ENCODE assay signal across 9 mouse cellular contexts in genomic region chrX:16817261-16817769, GRCm38 (mm10). TPM values are rescaled to one million over a fixed set of nuclear protein-coding genes. Genes with fewer than 3 reads are reported as not detected.
A peak's percentile ranks its signal among the peaks of the same experiment; 100 is the strongest.
DNase-seq lines count a peak whose midpoint lies in the region; ATAC-seq and TF ChIP-seq lines count a peak whose summit lies in the region.
"Had no signal": no experiment of that assay in that cellular context is flagged by ENCODE, and none has a peak within 500 bp of the region (broad histone marks: within the 10 kb centered on the region; RNA-seq: fewer than 3 reads in every experiment).

Gene Maob (minus strand): TSS chrX:16817366.

- no peak within 1 kb of the TSS for H3K27ac ChIP-seq in ES-E14 (ENCODE audit: insufficient read depth, low read depth, low read length, poor library complexity, severe bottlenecking)
- no peak within 1 kb of the TSS for H3K27ac ChIP-seq in hindbrain, embryonic 14.5 days
- peak within 1 kb of the TSS; percentile 46; the same call in 1 of the 2 replicates for H3K27ac ChIP-seq in midbrain, embryonic 10.5 days (replicated peaks)

- in situ Hi-C loops in ES-E14 (cut with MboI; ENCODE audit: low sequenced_read_pairs in 2 of 2, unreplicated experiment in 2 of 2): no loop called here

- H3K27me3 ChIP-seq in hindbrain, embryonic 14.5 days (ENCODE audit: control insufficient read depth, insufficient read depth, low read length): no peaks in the 10 kb centered on the region
- peaks cover 10% of the 10 kb centered on the region; the same call in 1 of the 2 replicates for H3K27me3 ChIP-seq in midbrain, embryonic 10.5 days (ENCODE audit: low read depth, poor library complexity, severe bottlenecking)

- intact Hi-C loops in left cerebral cortex, postnatal 4 days (cut with DNase I): no loop called here

- H3K4me1 ChIP-seq in ES-E14 (ENCODE audit: control insufficient read depth in 2 of 2, insufficient read depth in 2 of 2, low read length in 2 of 2, poor library complexity in 1 of 2): no peaks in the 10 kb centered on the region
- no peaks in the 10 kb centered on the region for H3K4me1 ChIP-seq in hindbrain, embryonic 14.5 days (replicated peaks; ENCODE audit: control insufficient read depth, insufficient read depth, low read length)
- H3K4me1 ChIP-seq in midbrain, embryonic 10.5 days: peaks cover 10% of the 10 kb centered on the region; the same call in 1 of the 2 replicates

- peak within 1 kb of the TSS; percentile 52 for H3K4me2 ChIP-seq in hindbrain, embryonic 14.5 days (replicated peaks)

- WGBS in hindbrain, embryonic 14.5 days: 12% methylated on average over 18 of the region's 18 CpGs
- 16% methylated on average over 18 of the region's 18 CpGs for WGBS in midbrain, embryonic 10.5 days

- 0 out of 2 replicates have a peak, but pooled peaks have one; percentile 24 for ATAC-seq in hindbrain, embryonic 14.5 days (ENCODE audit: low FRiP score)

- H3K36me3 ChIP-seq in ES-E14 (ENCODE audit: control insufficient read depth, insufficient read depth, low read length, poor library complexity, severe bottlenecking): no peaks in the 10 kb centered on the region
- no peaks in the 10 kb centered on the region for H3K36me3 ChIP-seq in hindbrain, embryonic 14.5 days (replicated peaks; ENCODE audit: control insufficient read depth, insufficient read depth)
- no peaks in the 10 kb centered on the region for H3K36me3 ChIP-seq in midbrain, embryonic 10.5 days

- H3K4me3 ChIP-seq in ES-E14 (ENCODE audit: insufficient read depth in 1 of 2, low read depth in 1 of 2, low read length in 2 of 2, poor library complexity in 1 of 2, severe bottlenecking in 1 of 2): peak within 1 kb of the TSS; percentile 21 to 49; a peak in 1 of 4 replicates
- H3K4me3 ChIP-seq in hindbrain, embryonic 14.5 days (replicated peaks; ENCODE audit: low read length): peak within 1 kb of the TSS; percentile 23
- peak within 1 kb of the TSS; percentile 43 for H3K4me3 ChIP-seq in midbrain, embryonic 10.5 days

- no peak within 1 kb of the TSS for H3K9ac ChIP-seq in ES-E14 (ENCODE audit: insufficient read depth, low read depth, low read length, poor library complexity, severe bottlenecking)
- 0 out of 2 replicates have a peak within 1 kb of the TSS, but pooled peaks have one; percentile 31 for H3K9ac ChIP-seq in hindbrain, embryonic 14.5 days

- no peak for DNase-seq in ES-E14 (ENCODE audit: low read depth, low spot score)
- peak; percentile 32 for DNase-seq in adrenal gland, postnatal 25 days
- DNase-seq in gastrocnemius, adult 8-10 months (ENCODE audit: low spot score in 2 of 2): peak; percentile 4 to 21
- DNase-seq in hindbrain, embryonic 14.5 days (ENCODE audit: low spot score): no peak
- DNase-seq in left cerebral cortex, postnatal 4 days: peak; percentile 9
- peak; percentile 48 for DNase-seq in midbrain, embryonic 10.5 days (ENCODE audit: low spot score)
- peak; percentile 41 for DNase-seq in testis, postnatal 10 days (ENCODE audit: low spot score)
- DNase-seq in cerebellum, adult 9-11 months: no peak

- no peaks in the 10 kb centered on the region for H3K9me3 ChIP-seq in ES-E14 (ENCODE audit: control insufficient read depth, insufficient read depth, low read depth, low read length)
- H3K9me3 ChIP-seq in hindbrain, embryonic 14.5 days (ENCODE audit: control insufficient read depth, low read length): no peaks in the 10 kb centered on the region
- H3K9me3 ChIP-seq in midbrain, embryonic 10.5 days (replicated peaks): no peaks in the 10 kb centered on the region

TF ChIP-seq in ES-E14, 5 proteins besides CTCF, POLR2A, EP300 and RAD21:
- TF ChIP-seq ZC3H11A (IDR thresholded peaks at IDR 0.05; ENCODE audit: borderline replicate concordance, low read depth, low read length) (no peak), HCFC1 (IDR thresholded peaks at IDR 0.05; ENCODE audit: borderline replicate concordance, insufficient read depth, low read length) (no peak), MAFK (IDR thresholded peaks at IDR 0.05; ENCODE audit: insufficient read depth, low read depth, low read length) (no peak), ZNF384 (IDR thresholded peaks at IDR 0.05; ENCODE audit: low read depth, low read length) (no peak), CHD2 (IDR thresholded peaks at IDR 0.05; ENCODE audit: low read depth, low read length) (no peak)

RNA-seq across cellular contexts. Expression of gene Maob, which starts in this region (rescaled TPM):
- 0.18 and 0.37 TPM in 2 replicates for total RNA-seq in ES-E14 (2012; rRNA removed)
- 15.1 and 16.1 TPM in 2 replicates for total RNA-seq in adrenal gland, postnatal 25 days (2021)
- total RNA-seq in gastrocnemius, adult 8-10 months (2022): 10 to 100 TPM; 11.1 to 20.6 (median 14.3) TPM
- polyA plus RNA-seq in hindbrain, embryonic 14.5 days (2014; fragmentation: Nextera tagmentation; extraction: Ambion mirVana): 4.0 and 5.5 TPM in 2 replicates
- total RNA-seq in left cerebral cortex, postnatal 4 days (2021): 1 to 10 TPM; 3.9 to 4.0 TPM
- polyA plus RNA-seq in midbrain, embryonic 10.5 days (2016; fragmentation: Nextera tagmentation; extraction: Ambion mirVana): 5.1 and 5.9 TPM in 2 replicates
- total RNA-seq: neutrophil, adult 5-6 weeks had no signal

Comparison
In these comparisons a context has a peak if more than half of its experiments do, and no peak if none do; other contexts are left out.
1. DNase-seq: peak in adrenal gland, postnatal 25 days (single experiment), gastrocnemius, adult 8-10 months (2 of 2), left cerebral cortex, postnatal 4 days (single experiment), midbrain, embryonic 10.5 days (single experiment) and testis, postnatal 10 days (single experiment); none in ES-E14 (single experiment), hindbrain, embryonic 14.5 days (single experiment) and cerebellum, adult 9-11 months (single experiment).
2. Peak in every context shown above with its lines, with median percentiles within 50 percentile points of each other: H3K4me3 ChIP-seq.